ENCODE assay signal across 10 mouse cellular contexts in genomic region chr10:59710246-59710645, GRCm38 (mm10). TPM values are rescaled to one million over a fixed set of nuclear protein-coding genes. Genes with fewer than 3 reads are reported as not detected.
A peak's percentile ranks its signal among the peaks of the same experiment; 100 is the strongest.
DNase-seq lines count a peak whose midpoint lies in the region; ATAC-seq and TF ChIP-seq lines count a peak whose summit lies in the region.
"Had no signal": no experiment of that assay in that cellular context is flagged by ENCODE, and none has a peak within 500 bp of the region (broad histone marks: within the 10 kb centered on the region; RNA-seq: fewer than 3 reads in every experiment).

No protein-coding gene starts in this region.

- no peak for TF ChIP-seq POLR2A in ES-Bruce4 (IDR thresholded peaks at IDR 0.05; ENCODE audit: insufficient read depth, low read length)

- ATAC-seq in limb, embryonic 11.5 days (ENCODE audit: insufficient number of reproducible peaks, low FRiP score, low TSS enrichment, low read depth), result no peak
- ATAC-seq in stomach, postnatal 0 days (ENCODE audit: low FRiP score, low TSS enrichment), result no peak
- ATAC-seq: midbrain, embryonic 15.5 days had no signal

- TF ChIP-seq EP300 in ES-Bruce4 (IDR thresholded peaks at IDR 0.05; ENCODE audit: insufficient read depth, low read depth, low read length), result no peak
- no peak for TF ChIP-seq EP300 in stomach, postnatal 0 days (optimal IDR thresholded peaks at IDR 0.05)

- peak; percentile 31 for DNase-seq in limb, embryonic 11.5 days (ENCODE audit: low spot score)
- DNase-seq in limb, embryonic 10.5 days (ENCODE audit: low spot score), result no peak
- DNase-seq in c-Kit-positive CD71-positive TER-119-negative erythroid progenitor cells, embryonic 14.5 days (ENCODE audit: low read depth), result peak; percentile 40
- peak; percentile 37 for DNase-seq in stomach, postnatal 0 days (ENCODE audit: low spot score)
- DNase-seq in ovary, postnatal 10 days (ENCODE audit: low spot score), result no peak
- no peak for DNase-seq in adrenal gland, adult 18-20 months (ENCODE audit: low spot score in 2 of 2)
- DNase-seq: gastrocnemius, postnatal 14 days; layer of hippocampus, adult 9-11 months had no signal

- H3K9ac ChIP-seq in limb, embryonic 11.5 days (ENCODE audit: low read length), result no peak overlapping the region
- no peak overlapping the region for H3K9ac ChIP-seq in ES-Bruce4 (ENCODE audit: low read depth, poor library complexity, severe bottlenecking)
- H3K9ac ChIP-seq in stomach, postnatal 0 days (ENCODE audit: low read length), result no peak overlapping the region
- H3K9ac ChIP-seq: midbrain, embryonic 15.5 days had no signal

- H3K36me3 ChIP-seq in limb, embryonic 11.5 days (ENCODE audit: control insufficient read depth, insufficient read depth, low read length), result peaks cover 2% of the 10 kb centered on the region; the same call in 1 of the 2 replicates
- H3K36me3 ChIP-seq in limb, embryonic 10.5 days, result peaks cover 18% of the 10 kb centered on the region
- no peaks in the 10 kb centered on the region for H3K36me3 ChIP-seq in ES-Bruce4 (ENCODE audit: control insufficient read depth, insufficient read depth, low read length, poor library complexity, severe bottlenecking)
- no peaks in the 10 kb centered on the region for H3K36me3 ChIP-seq in stomach, postnatal 0 days (ENCODE audit: control insufficient read depth, insufficient read depth, low read length)
- H3K36me3 ChIP-seq: midbrain, embryonic 15.5 days had no signal

- WGBS in limb, embryonic 11.5 days, result 85% methylated on average over 1 of the region's 1 CpGs
- WGBS in limb, embryonic 10.5 days, result 81% methylated on average over 1 of the region's 1 CpGs
- 85% methylated on average over 1 of the region's 1 CpGs for WGBS in stomach, postnatal 0 days

- no peak overlapping the region for H3K4me3 ChIP-seq in limb, embryonic 11.5 days (ENCODE audit: low read depth, low read length)
- H3K4me3 ChIP-seq in limb, embryonic 10.5 days, result no peak overlapping the region
- H3K4me3 ChIP-seq in ES-Bruce4 (ENCODE audit: low read depth, low read length), result no peak overlapping the region
- H3K4me3 ChIP-seq in stomach, postnatal 0 days (ENCODE audit: low read depth, low read length), result no peak overlapping the region
- H3K4me3 ChIP-seq: midbrain, embryonic 15.5 days had no signal

- no peak overlapping the region for H3K4me2 ChIP-seq in limb, embryonic 11.5 days (ENCODE audit: low read depth, severe bottlenecking)
- no peak overlapping the region for H3K4me2 ChIP-seq in stomach, postnatal 0 days (replicated peaks; ENCODE audit: low read depth)
- H3K4me2 ChIP-seq: midbrain, embryonic 15.5 days had no signal

- H3K27ac ChIP-seq in limb, embryonic 11.5 days (replicated peaks; ENCODE audit: low read depth, low read length), result no peak overlapping the region
- H3K27ac ChIP-seq in limb, embryonic 10.5 days, result no peak overlapping the region
- H3K27ac ChIP-seq in ES-Bruce4 (ENCODE audit: insufficient read depth, low read length), result no peak overlapping the region
- no peak overlapping the region for H3K27ac ChIP-seq in stomach, postnatal 0 days (replicated peaks)
- H3K27ac ChIP-seq: midbrain, embryonic 15.5 days had no signal

- H3K9me3 ChIP-seq in limb, embryonic 11.5 days (ENCODE audit: control insufficient read depth, low read length), result no peaks in the 10 kb centered on the region
- no peaks in the 10 kb centered on the region for H3K9me3 ChIP-seq in limb, embryonic 10.5 days (replicated peaks)
- H3K9me3 ChIP-seq in ES-Bruce4 (replicated peaks; ENCODE audit: control insufficient read depth, insufficient read depth, low read length, poor library complexity, severe bottlenecking), result no peaks in the 10 kb centered on the region; the same call in 1 of the 2 replicates
- no peaks in the 10 kb centered on the region for H3K9me3 ChIP-seq in stomach, postnatal 0 days (ENCODE audit: control insufficient read depth, low read length)
- H3K9me3 ChIP-seq: midbrain, embryonic 15.5 days had no signal

- H3K4me1 ChIP-seq in limb, embryonic 11.5 days (ENCODE audit: control insufficient read depth, insufficient read depth, low read length), result no peaks in the 10 kb centered on the region
- no peaks in the 10 kb centered on the region; the same call in 1 of the 2 replicates for H3K4me1 ChIP-seq in limb, embryonic 10.5 days
- no peaks in the 10 kb centered on the region for H3K4me1 ChIP-seq in ES-Bruce4 (ENCODE audit: control insufficient read depth, insufficient read depth, low read length)
- H3K4me1 ChIP-seq in stomach, postnatal 0 days (replicated peaks; ENCODE audit: control insufficient read depth, insufficient read depth), result no peaks in the 10 kb centered on the region
- H3K4me1 ChIP-seq: midbrain, embryonic 15.5 days had no signal

- peak; percentile 50 for TF ChIP-seq CTCF in ES-Bruce4 (IDR thresholded peaks at IDR 0.05; ENCODE audit: low read depth, low read length)
- TF ChIP-seq CTCF in stomach, postnatal 0 days (IDR thresholded peaks at IDR 0.05; ENCODE audit: low read depth), result peak; percentile 58

- H3K27me3 ChIP-seq in limb, embryonic 11.5 days (ENCODE audit: control insufficient read depth, insufficient read depth, low read length), result no peaks in the 10 kb centered on the region
- no peaks in the 10 kb centered on the region for H3K27me3 ChIP-seq in limb, embryonic 10.5 days (ENCODE audit: low read depth, poor library complexity, severe bottlenecking)
- H3K27me3 ChIP-seq in ES-Bruce4 (ENCODE audit: control insufficient read depth, insufficient read depth, low read length, poor library complexity, severe bottlenecking), result no peaks in the 10 kb centered on the region
- no peaks in the 10 kb centered on the region for H3K27me3 ChIP-seq in stomach, postnatal 0 days (ENCODE audit: control insufficient read depth, insufficient read depth, low read length)
- H3K27me3 ChIP-seq: midbrain, embryonic 15.5 days had no signal

RNA-seq across cellular contexts. Expression of gene Micu1, which starts 8.0 kb away (rescaled TPM):
- 50.4 and 55.7 TPM in 2 replicates for polyA plus RNA-seq in limb, embryonic 11.5 days (2014; fragmentation: Nextera tagmentation; extraction: Ambion mirVana)
- 38.6 and 52.4 TPM in 2 replicates for polyA plus RNA-seq in limb, embryonic 10.5 days (2016; fragmentation: Nextera tagmentation; extraction: Ambion mirVana)
- polyA plus RNA-seq in ES-Bruce4 (2011; ENCODE audit: insufficient read depth, insufficient read length, low read depth, missing spikeins), result 22.9 and 26.2 TPM in 2 replicates
- 52.4 and 56.2 TPM in 2 replicates for polyA plus RNA-seq in stomach, postnatal 0 days (2015; fragmentation: Nextera tagmentation; extraction: Ambion mirVana)
- 10 to 100 TPM; 59.2 to 67.9 TPM for total RNA-seq in adrenal gland, adult 18-20 months (2021)

Comparison
In these comparisons a context has a peak if more than half of its experiments do, and no peak if none do; other contexts are left out.
1. DNase-seq: peak in limb, embryonic 11.5 days (single experiment), c-Kit-positive CD71-positive TER-119-negative erythroid progenitor cells, embryonic 14.5 days (single experiment) and stomach, postnatal 0 days (single experiment); none in limb, embryonic 10.5 days (single experiment), ovary, postnatal 10 days (single experiment) and adrenal gland, adult 18-20 months (0 of 2).